Mouse (Mus musculus) liver, embryonic 16.5 days (tissue): ENCODE results near the gene Tie1. TPM values are rescaled to one million over a fixed set of nuclear protein-coding genes. Genes with fewer than 3 reads are reported as not detected.
A peak's percentile ranks its signal among the peaks of the same experiment; 100 is the strongest.

ENCODE experiments used
- ATAC-seq: fragments of 200-750 bp; cut with Nextera tagmentation; 2 replicates; pipeline ENCODE4 v1.8.0; 2017; ENCODE audit warnings: low read depth, mild to moderate bottlenecking, moderate number of reproducible peaks, moderate library complexity
- H3K27ac ChIP-seq: fragments of 300-500 bp; sonication (generic); 2 replicates; pipeline ENCODE4 v1.5.1; 2014; ENCODE audit warnings: mild to moderate bottlenecking, low read length
- H3K27me3 ChIP-seq: fragments of 300-500 bp; sonication (generic); 2 replicates; pipeline ENCODE4 v1.6.1; 2014; ENCODE audit warnings: low read depth, low read length, mixed read lengths; ENCODE audit not compliant: control insufficient read depth, insufficient read depth
- H3K36me3 ChIP-seq: fragments of 300-500 bp; sonication (generic); 2 replicates; pipeline ENCODE4 v1.6.1; 2014; ENCODE audit warnings: mild to moderate bottlenecking; ENCODE audit not compliant: control insufficient read depth, insufficient read depth
- H3K4me1 ChIP-seq: fragments of 300-500 bp; sonication (generic); 2 replicates; pipeline ENCODE4 v1.6.1; 2014; ENCODE audit warnings: low read depth, low read length, mixed read lengths; ENCODE audit not compliant: control insufficient read depth
- H3K4me2 ChIP-seq: fragments of 300-500 bp; sonication (generic); 2 replicates; pipeline ENCODE4 v1.6.1; 2014; ENCODE audit warnings: low read depth, low read length, mixed read lengths
- H3K4me3 ChIP-seq: fragments of 300-500 bp; sonication (generic); 2 replicates; pipeline ENCODE4 v1.5.1; 2014; ENCODE audit warnings: low read depth, mild to moderate bottlenecking, low read length
- H3K9ac ChIP-seq: fragments of 300-500 bp; sonication (generic); 2 replicates; pipeline ENCODE4 v1.6.1; 2014; ENCODE audit warnings: low read depth, low read length
- H3K9me3 ChIP-seq: fragments of 300-500 bp; sonication (generic); replicated peaks from 2 replicates; pipeline ENCODE4 v1.6.1; 2016; ENCODE audit warnings: low read length; ENCODE audit not compliant: control insufficient read depth
- WGBS: fragments of 180-500 bp; shearing (Covaris S2); extraction: QIAGEN DNeasy Blood & Tissue Kit; methylation state at CpG from one replicate; pipeline ENCODE4 v1.1.7; 2014; ENCODE audit not compliant: insufficient replicate concordance; 5-methylcytosine and 5-hydroxymethylcytosine counted together
- polyA plus RNA-seq: library from polyadenylated mRNA; unstranded; fragments of >200 nt; fragmentation: Nextera tagmentation; extraction: Ambion mirVana; gene quantifications from 2 replicates; pipeline ENCODE4 v1.2.1, GENCODE M21; 2015

The Tie1 gene
- polyA plus RNA-seq, 1 experiment from 2014 or later = 7.9 TPM

- Histone ChIP-seq H3K9me3 (no peaks in the 10 kb centered on the region), H3K4me1 (no peaks in the 10 kb centered on the region), H3K36me3 (no peaks in the 10 kb centered on the region), H3K4me2 (peak overlapping the region; percentile 28), H3K9ac (no peak overlapping the region), H3K27ac (no peak overlapping the region), H3K4me3 (peak overlapping the region; percentile 16; the same call in 1 of the 2 replicates), H3K27me3 (no peaks in the 10 kb centered on the region)
- ATAC-seq = no peak
- WGBS = 59% methylated on average over 24 of the region's 24 CpGs
These were observed 43.3 kb downstream of the Tie1 start for GRCm38 (mm10) chr4:118446415-118447153.

GRCm38 (mm10) chr4:118445781-118446414, 44.0 kb downstream of the Tie1 start:
- H3K9ac ChIP-seq = no peak overlapping the region
- H3K4me3 ChIP-seq = peak overlapping the region; percentile 16; the same call in 1 of the 2 replicates
- H3K36me3 ChIP-seq = no peaks in the 10 kb centered on the region
- H3K9me3 ChIP-seq = no peaks in the 10 kb centered on the region
- WGBS = 56% methylated on average over 18 of the region's 18 CpGs
- H3K27me3 ChIP-seq = no peaks in the 10 kb centered on the region
- peak overlapping the region; percentile 28 for H3K4me2 ChIP-seq
- ATAC-seq = no peak
- H3K27ac ChIP-seq = no peak overlapping the region
- no peaks in the 10 kb centered on the region for H3K4me1 ChIP-seq

GRCm38 (mm10) chr4:118445088-118445487, 44.8 kb downstream of the Tie1 start:
- no peak overlapping the region for H3K9ac ChIP-seq
- H3K4me1 ChIP-seq = no peaks in the 10 kb centered on the region
- ATAC-seq = no peak
- no peak overlapping the region for H3K4me3 ChIP-seq
- WGBS = 76% methylated on average over 10 of the region's 10 CpGs
- H3K27me3 ChIP-seq = no peaks in the 10 kb centered on the region
- no peaks in the 10 kb centered on the region for H3K36me3 ChIP-seq
- H3K9me3 ChIP-seq = no peaks in the 10 kb centered on the region
- H3K27ac ChIP-seq = no peak overlapping the region
- H3K4me2 ChIP-seq = no peak overlapping the region

DNA sequence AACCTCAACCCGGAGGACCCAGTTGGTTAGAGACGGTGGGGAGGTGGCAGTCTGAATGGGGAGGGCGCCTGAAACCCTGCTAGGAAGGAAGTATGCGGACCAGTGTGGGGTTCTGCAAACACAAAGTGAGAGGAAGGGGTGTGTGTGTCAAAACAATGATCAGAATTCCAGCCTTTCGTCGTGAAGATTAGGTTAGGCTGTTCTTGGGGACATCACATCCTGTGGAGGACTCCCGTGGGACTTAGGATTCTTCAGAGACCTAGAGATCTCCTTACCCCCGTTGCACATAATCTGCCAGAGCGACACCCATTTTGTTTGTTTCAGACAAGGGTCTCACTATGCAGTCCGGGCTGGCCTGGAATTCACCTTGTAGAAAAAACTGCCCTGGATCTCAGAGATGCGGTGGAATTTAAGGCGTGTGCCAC, 52.0 kb downstream of the Tie1 start:
- H3K4me3 ChIP-seq = peak overlapping the region; percentile 90
- H3K9ac ChIP-seq = peak overlapping the region; percentile 91
- 9% methylated on average over 12 of the region's 12 CpGs for WGBS
- H3K4me1 ChIP-seq = peaks cover 38% of the 10 kb centered on the region
- H3K9me3 ChIP-seq = no peaks in the 10 kb centered on the region
- peak overlapping the region; percentile 91 for H3K27ac ChIP-seq
- no peaks in the 10 kb centered on the region for H3K27me3 ChIP-seq
- no peak for ATAC-seq
- peak overlapping the region; percentile 89 for H3K4me2 ChIP-seq
- H3K36me3 ChIP-seq = peaks cover 28% of the 10 kb centered on the region

DNA sequence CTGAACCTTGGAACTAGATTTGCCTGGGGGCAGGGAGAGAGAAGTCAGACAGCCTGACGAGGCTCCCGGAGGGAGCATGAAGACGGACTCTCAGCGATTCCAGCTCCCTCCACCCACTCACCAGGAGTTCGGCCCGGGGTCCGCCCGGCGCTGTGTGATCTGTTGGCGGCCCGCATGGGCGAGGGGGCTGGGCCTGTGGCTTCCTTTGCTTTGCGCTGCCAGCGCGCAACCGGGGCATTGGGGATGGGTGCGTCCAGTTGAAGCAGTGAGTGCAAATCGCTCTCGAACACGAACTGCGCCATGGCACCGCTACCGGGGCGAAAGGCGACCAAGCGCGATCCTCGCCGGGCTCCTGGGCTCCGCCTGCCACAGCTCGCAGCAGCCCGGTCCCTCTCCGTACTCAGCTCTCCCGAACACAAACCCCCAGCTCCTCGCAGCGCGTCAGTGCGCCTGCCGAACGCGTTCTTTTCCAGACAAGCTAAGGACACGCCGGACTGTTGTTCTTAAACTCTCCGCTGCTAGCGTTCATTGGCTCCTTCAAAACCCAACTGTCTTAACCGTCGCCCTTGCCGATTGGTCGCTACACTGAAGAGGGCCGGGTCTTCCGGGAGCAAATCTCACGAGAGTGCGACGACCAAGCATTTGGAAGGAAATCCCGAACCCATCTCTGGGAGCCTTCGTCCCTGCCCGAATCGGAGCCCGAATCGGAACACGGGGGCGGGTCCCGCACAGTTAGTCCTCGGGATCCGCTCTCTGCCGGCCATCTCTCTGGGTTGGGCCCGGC, 52.8 kb downstream of the Tie1 start, which contains the start of gene Cdc20:
Gene Cdc20, minus strand, starts transcription at position 533 of the 784 bp plus-strand sequence.
- peak within 1 kb of the TSS; percentile 91 for H3K9ac ChIP-seq
- H3K27ac ChIP-seq = peak within 1 kb of the TSS; percentile 91
- peak within 1 kb of the TSS; percentile 90 for H3K4me3 ChIP-seq
- 0% methylated on average over 67 of the region's 67 CpGs for WGBS
- H3K36me3 ChIP-seq = peaks cover 36% of the 10 kb centered on the region
- no peaks in the 10 kb centered on the region for H3K9me3 ChIP-seq
- H3K4me2 ChIP-seq = peak within 1 kb of the TSS; percentile 89
- no peaks in the 10 kb centered on the region for H3K27me3 ChIP-seq
- peak; percentile 95 for ATAC-seq
- H3K4me1 ChIP-seq = peaks cover 45% of the 10 kb centered on the region

GRCm38 (mm10) chr4:118432332-118432731, 57.5 kb downstream of the Tie1 start:
- H3K36me3 ChIP-seq = peaks cover 56% of the 10 kb centered on the region
- H3K9ac ChIP-seq = no peak overlapping the region; the same call in 1 of the 2 replicates
- peak overlapping the region; percentile 50 for H3K27ac ChIP-seq
- ATAC-seq = no peak
- H3K4me1 ChIP-seq = peaks cover 74% of the 10 kb centered on the region
- no peaks in the 10 kb centered on the region for H3K27me3 ChIP-seq
- 70% methylated on average over 8 of the region's 8 CpGs for WGBS
- H3K4me2 ChIP-seq = no peak overlapping the region
- no peaks in the 10 kb centered on the region for H3K9me3 ChIP-seq
- H3K4me3 ChIP-seq = no peak overlapping the region

DNA sequence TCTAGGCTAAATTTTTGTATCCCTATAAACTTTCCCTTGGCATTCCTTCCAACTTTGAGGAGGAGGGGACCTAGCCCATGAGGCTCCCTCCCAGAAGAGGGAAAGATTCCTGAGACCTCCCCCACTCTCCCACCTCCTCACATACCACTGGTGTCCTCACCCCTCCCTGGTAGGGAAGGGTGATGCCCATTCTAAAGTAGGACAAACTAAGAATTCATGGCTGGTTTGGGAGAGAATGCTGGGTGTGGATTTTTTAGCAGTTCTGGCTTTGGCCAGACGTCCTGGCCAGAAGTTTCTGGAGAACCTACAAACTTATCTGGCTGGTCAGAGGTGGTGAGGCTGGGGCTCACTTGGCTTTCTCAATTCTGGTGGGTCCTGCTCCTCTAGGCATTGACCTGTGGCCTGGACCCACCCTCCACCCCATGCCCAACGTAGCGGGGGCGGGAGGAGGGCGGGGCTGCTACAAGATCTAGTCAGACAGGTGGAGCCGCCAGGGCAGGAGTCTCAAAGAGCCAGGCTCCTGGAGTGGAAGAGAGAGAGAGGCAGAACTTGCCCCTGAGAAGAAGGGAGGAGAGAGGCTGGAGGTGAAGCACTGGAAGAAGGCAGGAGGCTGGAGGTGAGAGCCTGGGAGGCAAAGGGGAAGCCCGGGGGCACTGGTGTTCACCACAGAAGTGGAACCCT, 60.5 kb downstream of the Tie1 start:
- Histone ChIP-seq H3K9ac (peak overlapping the region; percentile 92), H3K4me3 (peak overlapping the region; percentile 82), H3K27me3 (no peaks in the 10 kb centered on the region), H3K9me3 (no peaks in the 10 kb centered on the region), H3K36me3 (peaks cover 43% of the 10 kb centered on the region), H3K4me2 (peak overlapping the region; percentile 96), H3K4me1 (peaks cover 80% of the 10 kb centered on the region), H3K27ac (peak overlapping the region; percentile 92)
- no peak for ATAC-seq
- WGBS = 13% methylated on average over 7 of the region's 7 CpGs

DNA sequence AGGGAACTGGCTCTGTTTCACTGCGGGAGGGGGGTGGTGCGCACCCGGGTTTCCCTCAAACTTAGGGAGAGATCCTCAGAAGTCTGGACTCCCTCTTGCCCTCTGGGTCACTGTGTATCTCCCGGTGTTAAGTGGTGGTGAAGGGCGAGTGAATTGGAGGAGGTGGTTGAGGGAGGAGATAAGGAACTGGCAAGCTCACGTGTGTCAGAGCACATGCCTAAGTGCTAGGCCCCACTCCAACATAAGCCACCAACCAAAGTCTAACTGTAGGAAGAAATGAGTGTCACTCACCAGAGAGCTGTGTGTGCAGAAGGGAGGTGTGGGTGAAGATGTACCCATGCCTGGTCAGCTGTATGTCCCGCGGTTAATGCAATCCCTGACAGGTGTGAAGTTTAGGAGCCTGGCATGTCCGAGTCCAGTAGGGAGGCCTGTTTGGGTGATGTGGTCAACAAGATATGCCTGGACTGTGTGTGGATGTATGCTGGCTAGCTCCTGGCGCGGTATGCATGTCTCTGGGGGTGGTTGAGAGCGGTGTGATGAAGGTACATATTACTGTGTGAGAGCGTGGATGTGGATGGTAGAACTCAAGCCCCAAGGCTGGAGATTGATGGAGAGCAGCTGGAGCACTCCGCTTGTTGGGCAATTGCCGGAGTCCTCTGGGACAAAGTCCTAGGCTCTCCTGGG, 61.2 kb downstream of the Tie1 start:
- H3K4me1 ChIP-seq = peaks cover 80% of the 10 kb centered on the region
- 21% methylated on average over 15 of the region's 15 CpGs for WGBS
- peak overlapping the region; percentile 92 for H3K27ac ChIP-seq
- H3K9ac ChIP-seq = peak overlapping the region; percentile 92
- no peaks in the 10 kb centered on the region for H3K9me3 ChIP-seq
- H3K36me3 ChIP-seq = peaks cover 36% of the 10 kb centered on the region
- peak overlapping the region; percentile 96 for H3K4me2 ChIP-seq
- H3K4me3 ChIP-seq = peak overlapping the region; percentile 82
- peak; percentile 31 for ATAC-seq
- no peaks in the 10 kb centered on the region for H3K27me3 ChIP-seq
